Mouse (Mus musculus) heart, adult 2 months (tissue): ENCODE results near the gene Mlh1. TPM values are rescaled to one million over a fixed set of nuclear protein-coding genes. Genes with fewer than 3 reads are reported as not detected.

Experiments used
- DNase-seq, 2 experiments: peaks; one replicate each; pipeline ENCODE4 v3.0.0; 2021
- H3K27ac ChIP-seq: fragments of 200-600 bp; 2 replicates; pipeline ENCODE4 v1.8.1; 2022
- H3K27me3 ChIP-seq: fragments of 200-500 bp; 2 replicates; pipeline ENCODE4 v1.6.1; 2012; ENCODE audit warnings: mild to moderate bottlenecking, low read length, inconsistent platforms, mixed read lengths; ENCODE audit not compliant: control insufficient read depth, insufficient read depth
- H3K36me3 ChIP-seq: fragments of 200-500 bp; 2 replicates; pipeline ENCODE4 v1.6.1; 2012; ENCODE audit warnings: low read length, inconsistent platforms; ENCODE audit not compliant: control insufficient read depth, insufficient read depth
- H3K4me1 ChIP-seq: fragments of 200-500 bp; 2 replicates; pipeline ENCODE4 v1.6.1; 2011; ENCODE audit warnings: low read length; ENCODE audit not compliant: control insufficient read depth, insufficient read depth
- H3K4me3 ChIP-seq: fragments of 200-600 bp; 2 replicates; pipeline ENCODE4 v1.8.1; 2022
- H3K79me2 ChIP-seq: fragments of 200-500 bp; replicated peaks from 2 replicates; pipeline ENCODE4 v1.6.1; 2012; ENCODE audit warnings: mild to moderate bottlenecking, inconsistent platforms, low read length, moderate library complexity, mixed read lengths; ENCODE audit not compliant: control insufficient read depth, insufficient read depth
- H3K9ac ChIP-seq: fragments of 200-500 bp; 2 replicates; pipeline ENCODE4 v1.6.1; 2012; ENCODE audit warnings: low read depth, mild to moderate bottlenecking, control low read depth, inconsistent platforms, low read length, mixed read lengths
- CTCF ChIP-seq: fragments of 200-600 bp; IDR thresholded peaks from 2 replicates; pipeline ENCODE4 v1.8.1; 2022; ENCODE audit warnings: antibody characterized with exemption, mild to moderate bottlenecking, moderate library complexity
- EP300 ChIP-seq: fragments of 200-500 bp; IDR thresholded peaks from 2 replicates; pipeline ENCODE4 v1.6.1; 2011; ENCODE audit warnings: low read depth, low read length, control low read depth; ENCODE audit not compliant: insufficient read depth
- POLR2A ChIP-seq: fragments of 200-500 bp; IDR thresholded peaks from 2 replicates; pipeline ENCODE4 v1.6.1; 2011; ENCODE audit warnings: mild to moderate bottlenecking, low read depth, low read length, control low read depth; ENCODE audit not compliant: insufficient read depth
- WGBS: fragments of 180-500 bp; shearing (Covaris S2); methylation state at CpG from one replicate; pipeline ENCODE4 v1.1.7; 2018; 5-methylcytosine and 5-hydroxymethylcytosine counted together
- intact Hi-C: fragments of 180-260 bp; cut with DNase I; formaldehyde crosslinking; loops from one replicate; pipeline ENCODE4 v1.15.1; 2025
- polyA plus RNA-seq: library from polyadenylated mRNA; depleted of rRNA; stranded (reverse); fragments of >200 nt; gene quantifications from 2 replicates; pipeline ENCODE4 v1.2.3, GENCODE M21; 2012
- total RNA-seq, 2 experiments: library from RNA; stranded (reverse); gene quantifications; 2 replicates each; pipeline ENCODE4 v1.2.3; 2021

The Mlh1 gene
- total and polyA plus RNA-seq, 3 experiments, result 6.1 to 12.6 (median 7.1) TPM

DNA sequence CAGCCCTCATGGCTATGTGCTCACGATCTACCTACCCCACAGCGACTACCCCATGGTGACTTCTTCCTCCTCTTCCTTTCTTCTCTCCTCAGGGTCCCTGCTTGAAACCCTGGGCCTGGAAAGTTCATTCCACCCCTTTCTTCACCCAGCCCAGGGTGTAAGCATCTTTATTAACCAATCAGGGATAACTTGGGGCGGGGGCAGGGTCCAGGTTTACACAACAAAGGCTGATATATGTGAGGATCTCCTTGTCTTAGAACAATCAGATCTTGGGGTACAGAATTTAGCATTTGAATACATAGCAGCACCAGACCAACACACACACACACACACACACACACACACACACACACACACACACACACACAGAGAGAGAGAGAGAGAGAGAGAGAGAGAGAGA lies 13.5 kb upstream of the Mlh1 start:
- no peak for TF ChIP-seq CTCF
- no peak for TF ChIP-seq POLR2A
- no peak for TF ChIP-seq EP300
- Histone ChIP-seq H3K27me3 (no peaks in the 10 kb centered on the region), H3K9ac (no peak overlapping the region), H3K27ac (no peak overlapping the region), H3K36me3 (no peaks in the 10 kb centered on the region), H3K79me2 (no peaks in the 10 kb centered on the region), H3K4me1 (peaks cover 2% of the 10 kb centered on the region), H3K4me3 (no peak overlapping the region)
- 75% methylated on average over 3 of the region's 3 CpGs for WGBS
- DNase-seq, result no peak
- intact Hi-C loops, result no loop called here

DNA sequence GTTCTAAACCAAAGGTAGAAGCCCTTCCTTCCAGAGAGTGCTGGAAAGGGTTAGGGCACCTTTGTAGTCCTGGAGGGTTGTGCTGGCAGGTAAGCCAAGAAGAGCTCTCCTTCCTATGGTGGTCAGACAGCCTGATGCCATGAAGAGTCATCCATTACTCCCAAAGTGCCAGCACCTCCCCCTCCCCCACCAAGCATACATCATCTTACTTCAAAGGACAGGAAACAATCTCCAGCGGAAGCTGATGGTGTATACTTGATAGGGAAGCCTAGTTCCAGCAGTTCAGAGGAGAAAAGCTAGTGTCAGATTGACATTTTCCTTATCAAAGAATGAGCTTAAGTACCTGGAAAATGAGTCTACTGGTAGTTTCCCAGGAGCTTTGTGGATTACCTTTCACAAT lies 3.6 kb upstream of the Mlh1 start:
- intact Hi-C loops, result loop anchor here (10.0 kb wide), 1 partner anchor 870 kb away; the partner anchor contains the start of gene Ptpn23
- peaks cover 52% of the 10 kb centered on the region for H3K36me3 ChIP-seq
- TF ChIP-seq POLR2A, result no peak
- TF ChIP-seq EP300, result no peak
- no peak for TF ChIP-seq CTCF
- H3K79me2 ChIP-seq, result peaks cover 5% of the 10 kb centered on the region
- WGBS, result 13% methylated on average over 1 of the region's 1 CpGs
- 0 out of 2 replicates have a peak overlapping the region, but pooled peaks have one; percentile 6 for H3K9ac ChIP-seq
- H3K27ac ChIP-seq, result no peak overlapping the region
- DNase-seq, result no peak
- no peaks in the 10 kb centered on the region for H3K27me3 ChIP-seq
- H3K4me1 ChIP-seq, result peaks cover 15% of the 10 kb centered on the region
- peak overlapping the region; percentile 15 for H3K4me3 ChIP-seq

DNA sequence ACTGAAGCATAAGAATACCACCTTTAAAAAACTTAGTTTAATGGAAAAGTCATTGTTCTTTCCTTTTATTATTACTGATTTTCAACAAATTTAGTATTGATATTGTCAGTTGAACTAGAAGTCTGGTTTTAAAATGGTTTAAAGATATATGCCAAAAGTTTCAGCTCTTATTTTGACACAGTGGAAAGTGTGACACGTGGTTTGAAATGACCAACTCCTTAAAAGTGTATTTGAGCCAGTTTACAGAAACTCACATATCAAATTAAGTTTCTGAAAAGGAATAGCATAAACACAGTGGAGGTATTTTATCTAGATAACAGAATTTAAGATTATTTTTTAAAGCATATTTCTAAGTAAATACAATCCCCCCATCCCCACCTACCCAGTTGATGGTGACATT lies 2.4 kb upstream of the Mlh1 start:
- no peak for DNase-seq
- Histone ChIP-seq H3K27me3 (no peaks in the 10 kb centered on the region), H3K79me2 (peaks cover 5% of the 10 kb centered on the region), H3K9ac (no peak overlapping the region), H3K4me1 (peaks cover 15% of the 10 kb centered on the region), H3K36me3 (peaks cover 52% of the 10 kb centered on the region), H3K4me3 (peak overlapping the region; percentile 73), H3K27ac (no peak overlapping the region)
- no peak for TF ChIP-seq CTCF
- TF ChIP-seq EP300, result no peak
- TF ChIP-seq POLR2A, result no peak
- intact Hi-C loops, result loop anchor here (10.0 kb wide), 1 partner anchor 869 kb away; the partner anchor contains the start of gene Ptpn23
- WGBS, result 37% methylated on average over 1 of the region's 1 CpGs

DNA sequence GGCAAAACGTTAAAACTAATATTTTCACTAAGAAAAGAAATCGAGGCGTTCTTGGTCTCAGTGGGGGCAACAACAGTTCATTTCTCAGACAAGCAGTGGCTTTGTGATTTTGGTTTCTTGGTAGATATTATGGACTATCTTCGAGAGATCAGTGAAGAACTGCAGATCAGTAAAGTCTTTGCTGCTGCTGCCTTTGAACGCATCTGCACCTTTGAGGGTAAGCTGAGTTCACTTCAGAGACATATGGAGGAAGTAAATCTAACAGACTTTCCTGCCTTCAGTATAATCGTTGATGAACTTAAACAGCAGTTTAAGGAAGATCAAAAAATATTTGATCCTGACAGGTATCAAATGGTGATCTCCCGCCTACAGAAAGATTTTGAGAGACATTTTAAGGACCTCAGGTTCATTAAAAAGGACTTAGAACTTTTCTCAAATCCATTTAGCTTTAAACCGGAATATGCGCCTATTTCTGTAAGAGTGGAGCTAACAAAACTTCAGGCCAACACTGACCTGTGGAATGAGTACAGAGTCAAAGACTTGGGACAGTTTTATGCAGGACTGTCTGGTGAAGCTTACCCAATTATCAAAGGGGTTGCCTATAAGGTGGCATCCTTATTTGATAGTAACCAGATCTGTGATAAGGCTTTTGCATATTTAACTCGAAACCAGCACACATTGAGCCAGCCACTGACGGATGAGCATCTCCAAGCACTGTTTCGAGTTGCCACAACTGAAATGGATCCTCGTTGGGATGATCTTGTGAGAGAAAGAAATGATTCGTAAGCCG lies 1.6 kb upstream of the Mlh1 start:
- Histone ChIP-seq H3K36me3 (peaks cover 46% of the 10 kb centered on the region), H3K4me3 (peak overlapping the region; percentile 73), H3K27me3 (no peaks in the 10 kb centered on the region), H3K9ac (peak overlapping the region; percentile 94), H3K79me2 (peaks cover 5% of the 10 kb centered on the region), H3K27ac (no peak overlapping the region; the same call in 1 of the 2 replicates), H3K4me1 (peaks cover 15% of the 10 kb centered on the region)
- intact Hi-C loops, result loop anchor here (10.0 kb wide), 1 partner anchor 868 kb away; the partner anchor contains the start of gene Ptpn23
- TF ChIP-seq POLR2A (no peak), EP300 (no peak), CTCF (no peak)
- no peak for DNase-seq
- WGBS, result 46% methylated on average over 15 of the region's 15 CpGs

DNA sequence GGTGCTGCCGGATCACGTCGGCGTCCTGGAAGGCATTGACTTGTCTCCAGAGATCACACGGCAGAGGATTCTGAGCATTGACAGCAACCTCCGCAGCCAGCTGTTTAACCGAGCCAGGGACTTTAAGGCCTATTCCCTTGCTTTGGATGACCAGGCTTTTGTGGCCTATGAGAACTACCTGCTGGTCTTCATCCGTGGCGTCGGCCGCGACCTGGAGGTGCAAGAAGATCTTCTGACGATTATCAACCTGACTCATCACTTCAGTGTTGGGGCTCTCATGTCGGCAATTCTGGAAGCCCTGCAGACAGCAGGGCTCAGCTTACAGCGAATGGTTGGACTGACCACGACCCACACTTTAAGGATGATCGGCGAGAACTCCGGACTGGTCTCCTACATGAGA lies 765 bp upstream of the Mlh1 start:
- peak overlapping the region; percentile 94 for H3K27ac ChIP-seq
- TF ChIP-seq POLR2A, result no peak
- TF ChIP-seq CTCF, result no peak
- no peak for TF ChIP-seq EP300
- no peaks in the 10 kb centered on the region for H3K27me3 ChIP-seq
- H3K36me3 ChIP-seq, result peaks cover 41% of the 10 kb centered on the region
- WGBS, result 3% methylated on average over 19 of the region's 19 CpGs
- H3K4me1 ChIP-seq, result peaks cover 15% of the 10 kb centered on the region
- H3K9ac ChIP-seq, result peak overlapping the region; percentile 94
- peak overlapping the region; percentile 73 for H3K4me3 ChIP-seq
- no peak for DNase-seq
- H3K79me2 ChIP-seq, result peaks cover 5% of the 10 kb centered on the region
- intact Hi-C loops, result loop anchor here (10.0 kb wide), 1 partner anchor 868 kb away; the partner anchor contains the start of gene Ptpn23

DNA sequence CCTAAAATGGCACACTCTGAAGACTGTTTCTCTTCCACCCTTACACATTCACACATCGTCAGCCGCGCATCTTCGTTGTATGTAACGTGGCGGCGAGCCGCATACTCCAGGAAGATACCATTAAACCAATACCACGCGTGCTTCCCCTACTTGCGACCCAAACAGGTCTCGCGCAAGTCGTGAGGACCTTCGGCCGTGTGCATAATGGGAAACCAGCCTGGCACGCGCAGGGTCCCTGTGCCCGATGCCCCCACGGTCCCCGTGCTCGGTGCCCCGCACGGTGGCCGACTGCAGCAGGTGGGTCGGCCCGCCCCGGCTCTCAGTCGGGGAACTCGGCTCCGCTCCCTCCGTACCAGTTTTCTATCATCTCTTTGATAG lies 546 bp downstream of the Mlh1 start:
- Histone ChIP-seq H3K36me3 (peaks cover 32% of the 10 kb centered on the region), H3K9ac (peak overlapping the region; percentile 88), H3K79me2 (peaks cover 5% of the 10 kb centered on the region), H3K27ac (peak overlapping the region; percentile 90), H3K4me3 (peak overlapping the region; percentile 92), H3K4me1 (peaks cover 14% of the 10 kb centered on the region), H3K27me3 (no peaks in the 10 kb centered on the region)
- under 1% methylated on average over 32 of the region's 32 CpGs for WGBS
- no peak for DNase-seq
- intact Hi-C loops, result loop anchor here (10.0 kb wide), 1 partner anchor 866 kb away; the partner anchor contains the start of gene Ptpn23
- no peak for TF ChIP-seq EP300
- TF ChIP-seq POLR2A, result no peak
- no peak for TF ChIP-seq CTCF
